Mouse (Mus musculus) heart, adult 2 months (tissue): Measurements from ENCODE around the gene Klri1.

Experiments used
- CTCF ChIP-seq: fragments of 200-600 bp; IDR thresholded peaks from 2 replicates; pipeline ENCODE4 v1.8.1; 2022; ENCODE audit warnings: antibody characterized with exemption, mild to moderate bottlenecking, moderate library complexity
- EP300 ChIP-seq: fragments of 200-500 bp; IDR thresholded peaks from 2 replicates; pipeline ENCODE4 v1.6.1; 2011; ENCODE audit warnings: low read depth, low read length, control low read depth; ENCODE audit not compliant: insufficient read depth

DNA sequence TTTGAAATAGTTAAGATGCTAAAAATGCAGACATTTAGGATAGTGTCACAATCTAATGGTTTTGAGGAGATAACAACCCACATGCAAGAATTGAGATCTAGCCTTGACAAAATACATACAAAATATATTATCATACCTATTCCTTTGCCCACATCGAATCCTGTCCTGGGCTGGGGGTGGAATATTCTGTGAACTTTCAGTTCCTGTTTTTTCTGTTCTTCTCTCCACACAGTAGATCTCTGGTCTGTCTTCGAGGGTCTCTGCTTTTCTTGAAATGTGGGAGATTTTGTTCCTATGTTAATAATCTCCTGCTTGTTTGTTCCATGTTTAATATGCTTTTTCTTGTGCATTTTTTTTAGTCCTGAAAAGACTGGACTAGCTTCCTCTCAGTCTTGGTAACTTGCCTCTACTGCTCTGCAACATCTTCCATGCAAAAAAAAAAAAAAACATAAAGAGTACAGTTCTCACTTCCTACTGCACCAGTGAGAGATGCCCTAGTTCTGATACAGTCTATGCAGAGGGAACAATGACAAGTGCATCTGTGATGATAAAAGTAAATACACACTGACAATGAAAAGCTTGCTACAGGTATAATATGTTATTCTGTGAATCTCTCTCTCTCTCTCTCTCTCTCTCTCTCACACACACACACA is 23.3 kb upstream of the Klri1 start, which contains the start of gene Klri2:
- TF ChIP-seq EP300, result no peak
- no peak for TF ChIP-seq CTCF
